Mouse (Mus musculus) heart, adult 2 months (tissue): ENCODE data around the gene Padi3.

Source experiments
- CTCF ChIP-seq: fragments of 200-600 bp; IDR thresholded peaks from 2 replicates; pipeline ENCODE4 v1.8.1; 2022; ENCODE audit warnings: antibody characterized with exemption, mild to moderate bottlenecking, moderate library complexity
- EP300 ChIP-seq: fragments of 200-500 bp; IDR thresholded peaks from 2 replicates; pipeline ENCODE4 v1.6.1; 2011; ENCODE audit warnings: low read depth, low read length, control low read depth; ENCODE audit not compliant: insufficient read depth
- POLR2A ChIP-seq: fragments of 200-500 bp; IDR thresholded peaks from 2 replicates; pipeline ENCODE4 v1.6.1; 2011; ENCODE audit warnings: mild to moderate bottlenecking, low read depth, low read length, control low read depth; ENCODE audit not compliant: insufficient read depth

DNA sequence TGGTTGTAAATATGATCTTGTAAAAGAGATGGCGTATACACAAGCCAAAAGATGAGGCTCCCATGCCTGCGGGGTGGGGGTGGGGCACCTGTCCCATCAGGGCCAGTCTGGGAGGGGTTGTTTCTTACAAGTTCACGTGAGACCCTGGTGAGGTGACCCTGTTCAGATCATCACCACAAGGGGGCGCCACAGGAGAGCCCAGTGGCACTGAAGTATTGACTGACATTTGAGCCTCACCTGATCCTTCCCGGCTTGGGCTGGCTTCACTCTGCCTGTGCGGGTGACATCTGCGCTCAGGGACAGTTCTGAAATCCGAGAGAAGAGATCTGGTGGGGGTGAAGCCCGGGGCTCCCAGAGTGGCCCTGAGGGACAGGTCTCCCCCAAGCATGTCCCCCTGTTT is 47.3 kb downstream of the Padi3 start:
- no peak for TF ChIP-seq POLR2A
- peak; percentile 76 for TF ChIP-seq CTCF
- no peak for TF ChIP-seq EP300
